Mouse (Mus musculus) neural tube, embryonic 14.5 days (tissue): ENCODE measurements around the gene Foxn4. TPM values are rescaled to one million over a fixed set of nuclear protein-coding genes. Genes with fewer than 3 reads are reported as not detected.

Experiments
- ATAC-seq: fragments of 200-750 bp; cut with Nextera tagmentation; 2 replicates; pipeline ENCODE4 v1.8.0; 2017; ENCODE audit warnings: low read depth, mild to moderate bottlenecking, moderate TSS enrichment, moderate library complexity
- H3K27ac ChIP-seq: fragments of 300-500 bp; sonication (generic); 2 replicates; pipeline ENCODE4 v1.5.1; 2014; ENCODE audit warnings: low read depth, mild to moderate bottlenecking, control low read depth, low read length, moderate library complexity, mixed read lengths
- H3K27me3 ChIP-seq: fragments of 300-500 bp; sonication (generic); 2 replicates; pipeline ENCODE4 v1.6.1; 2014; ENCODE audit warnings: low read length; ENCODE audit not compliant: control insufficient read depth, insufficient read depth
- H3K36me3 ChIP-seq: fragments of 300-500 bp; sonication (generic); 2 replicates; pipeline ENCODE4 v1.6.1; 2014; ENCODE audit warnings: low read length, mixed read lengths; ENCODE audit not compliant: control insufficient read depth, insufficient read depth
- H3K4me1 ChIP-seq: fragments of 300-500 bp; sonication (generic); 2 replicates; pipeline ENCODE4 v1.6.1; 2014; ENCODE audit warnings: low read length; ENCODE audit not compliant: control insufficient read depth, insufficient read depth
- H3K4me2 ChIP-seq: fragments of 300-500 bp; sonication (generic); 2 replicates; pipeline ENCODE4 v1.6.1; 2014; ENCODE audit warnings: mild to moderate bottlenecking, low read depth, low read length, control low read depth
- H3K4me3 ChIP-seq: fragments of 300-500 bp; sonication (generic); 2 replicates; pipeline ENCODE4 v1.5.1; 2014; ENCODE audit warnings: low read depth, low read length, control low read depth, mixed read lengths
- H3K9ac ChIP-seq: fragments of 300-500 bp; sonication (generic); replicated peaks from 2 replicates; pipeline ENCODE4 v1.6.1; 2014; ENCODE audit warnings: low read depth, mild to moderate bottlenecking, control low read depth, low read length, mixed read lengths
- H3K9me3 ChIP-seq: fragments of 300-500 bp; sonication (generic); 2 replicates; pipeline ENCODE4 v1.6.1; 2016; ENCODE audit warnings: low read length; ENCODE audit not compliant: control insufficient read depth
- WGBS: fragments of 180-500 bp; shearing (Covaris S2); extraction: QIAGEN DNeasy Blood & Tissue Kit; methylation state at CpG from one replicate; pipeline ENCODE4 v1.1.7; 2014; 5-methylcytosine and 5-hydroxymethylcytosine counted together
- polyA plus RNA-seq: library from polyadenylated mRNA; unstranded; fragments of >200 nt; fragmentation: Nextera tagmentation; extraction: Ambion mirVana; gene quantifications from 2 replicates; pipeline ENCODE4 v1.2.1, GENCODE M21; 2014

Foxn4 gene
- not detected in 2 replicates for polyA plus RNA-seq

GRCm38 (mm10) chr5:114273693-114274402 lies at the start of gene Foxn4:
Gene Foxn4, minus strand, starts transcription at chr5:114273807.
- peaks cover 63% of the 10 kb centered on the region for H3K27me3 ChIP-seq
- H3K4me3 ChIP-seq, result peak within 1 kb of the TSS; percentile 24
- no peak for ATAC-seq
- no peak within 1 kb of the TSS for H3K9ac ChIP-seq
- no peaks in the 10 kb centered on the region for H3K36me3 ChIP-seq
- no peaks in the 10 kb centered on the region for H3K9me3 ChIP-seq
- peak within 1 kb of the TSS; percentile 44 for H3K4me2 ChIP-seq
- peaks cover 12% of the 10 kb centered on the region for H3K4me1 ChIP-seq
- no peak within 1 kb of the TSS for H3K27ac ChIP-seq
- WGBS, result under 1% methylated on average over 55 of the region's 56 CpGs

GRCm38 (mm10) chr5:114323105-114323790 lies 49.6 kb upstream of the Foxn4 start:
- H3K4me2 ChIP-seq, result no peak overlapping the region
- no peak overlapping the region for H3K9ac ChIP-seq
- no peaks in the 10 kb centered on the region for H3K9me3 ChIP-seq
- no peak overlapping the region for H3K27ac ChIP-seq
- 64% methylated on average over 25 of the region's 25 CpGs for WGBS
- H3K27me3 ChIP-seq, result no peaks in the 10 kb centered on the region
- no peaks in the 10 kb centered on the region for H3K4me1 ChIP-seq
- no peaks in the 10 kb centered on the region for H3K36me3 ChIP-seq
- ATAC-seq, result no peak
- no peak overlapping the region for H3K4me3 ChIP-seq

- Histone ChIP-seq H3K4me3 (no peak overlapping the region), H3K9me3 (no peaks in the 10 kb centered on the region), H3K4me2 (0 out of 2 replicates have a peak overlapping the region, but pooled peaks have one; percentile 14), H3K27ac (no peak overlapping the region), H3K9ac (no peak overlapping the region), H3K4me1 (no peaks in the 10 kb centered on the region), H3K27me3 (no peaks in the 10 kb centered on the region), H3K36me3 (no peaks in the 10 kb centered on the region)
- 37% methylated on average over 11 of the region's 11 CpGs for WGBS
- no peak for ATAC-seq
Measured at GRCm38 (mm10) chr5:114309680-114310036, 36.1 kb upstream of the Foxn4 start.

- no peaks in the 10 kb centered on the region for H3K36me3 ChIP-seq
- no peak for ATAC-seq
- 33% methylated on average over 18 of the region's 18 CpGs for WGBS
- H3K9me3 ChIP-seq, result no peaks in the 10 kb centered on the region
- H3K27ac ChIP-seq, result no peak overlapping the region
- H3K27me3 ChIP-seq, result no peaks in the 10 kb centered on the region
- no peak overlapping the region for H3K9ac ChIP-seq
- H3K4me2 ChIP-seq, result 0 out of 2 replicates have a peak overlapping the region, but pooled peaks have one; percentile 14
- no peak overlapping the region for H3K4me3 ChIP-seq
- no peaks in the 10 kb centered on the region for H3K4me1 ChIP-seq
Measured at GRCm38 (mm10) chr5:114308765-114309679, 35.4 kb upstream of the Foxn4 start.

- Histone ChIP-seq H3K4me2 (no peak overlapping the region), H3K4me1 (no peaks in the 10 kb centered on the region), H3K9ac (no peak overlapping the region), H3K27ac (no peak overlapping the region), H3K36me3 (no peaks in the 10 kb centered on the region), H3K4me3 (no peak overlapping the region), H3K27me3 (0 out of 2 replicates have a peak, but pooled peaks cover 4% of the 10 kb centered on the region), H3K9me3 (no peaks in the 10 kb centered on the region)
- ATAC-seq, result no peak
- WGBS, result 70% methylated on average over 5 of the region's 5 CpGs
Measured at GRCm38 (mm10) chr5:114306496-114306895, 32.9 kb upstream of the Foxn4 start.

- 77% methylated on average over 6 of the region's 6 CpGs for whole genome bisulfite sequencing
- ATAC-seq, result no peak
- no peak overlapping the region for H3K27ac ChIP-seq
- H3K36me3 ChIP-seq, result no peaks in the 10 kb centered on the region
- H3K4me2 ChIP-seq, result no peak overlapping the region
- H3K4me1 ChIP-seq, result peaks cover 7% of the 10 kb centered on the region; the same call in 1 of the 2 replicates
- no peak overlapping the region for H3K4me3 ChIP-seq
- 0 out of 2 replicates have a peak, but pooled peaks cover 4% of the 10 kb centered on the region for H3K27me3 ChIP-seq
- H3K9me3 ChIP-seq, result no peaks in the 10 kb centered on the region
- H3K9ac ChIP-seq, result no peak overlapping the region
Measured at GRCm38 (mm10) chr5:114303166-114303565, 29.6 kb upstream of the Foxn4 start.

- Histone ChIP-seq H3K4me2 (no peak overlapping the region), H3K9ac (no peak overlapping the region), H3K9me3 (no peaks in the 10 kb centered on the region), H3K4me3 (no peak overlapping the region), H3K27me3 (0 out of 2 replicates have a peak, but pooled peaks cover 4% of the 10 kb centered on the region), H3K27ac (no peak overlapping the region), H3K36me3 (no peaks in the 10 kb centered on the region), H3K4me1 (peaks cover 14% of the 10 kb centered on the region; the same call in 1 of the 2 replicates)
- no peak for ATAC-seq
- 41% methylated on average over 24 of the region's 24 CpGs for WGBS
Measured at GRCm38 (mm10) chr5:114299883-114300610, 26.4 kb upstream of the Foxn4 start.

GRCm38 (mm10) chr5:114299156-114299855 lies 25.7 kb upstream of the Foxn4 start:
- no peak for ATAC-seq
- Histone ChIP-seq H3K27me3 (0 out of 2 replicates have a peak, but pooled peaks cover 6% of the 10 kb centered on the region), H3K4me1 (peaks cover 14% of the 10 kb centered on the region; the same call in 1 of the 2 replicates), H3K4me2 (no peak overlapping the region), H3K4me3 (no peak overlapping the region), H3K36me3 (no peaks in the 10 kb centered on the region), H3K27ac (no peak overlapping the region), H3K9ac (no peak overlapping the region), H3K9me3 (no peaks in the 10 kb centered on the region)
- WGBS, result 14% methylated on average over 22 of the region's 22 CpGs
